Mouse (Mus musculus): ENCODE data around the gene Chst1.

Gene Chst1

DNA sequence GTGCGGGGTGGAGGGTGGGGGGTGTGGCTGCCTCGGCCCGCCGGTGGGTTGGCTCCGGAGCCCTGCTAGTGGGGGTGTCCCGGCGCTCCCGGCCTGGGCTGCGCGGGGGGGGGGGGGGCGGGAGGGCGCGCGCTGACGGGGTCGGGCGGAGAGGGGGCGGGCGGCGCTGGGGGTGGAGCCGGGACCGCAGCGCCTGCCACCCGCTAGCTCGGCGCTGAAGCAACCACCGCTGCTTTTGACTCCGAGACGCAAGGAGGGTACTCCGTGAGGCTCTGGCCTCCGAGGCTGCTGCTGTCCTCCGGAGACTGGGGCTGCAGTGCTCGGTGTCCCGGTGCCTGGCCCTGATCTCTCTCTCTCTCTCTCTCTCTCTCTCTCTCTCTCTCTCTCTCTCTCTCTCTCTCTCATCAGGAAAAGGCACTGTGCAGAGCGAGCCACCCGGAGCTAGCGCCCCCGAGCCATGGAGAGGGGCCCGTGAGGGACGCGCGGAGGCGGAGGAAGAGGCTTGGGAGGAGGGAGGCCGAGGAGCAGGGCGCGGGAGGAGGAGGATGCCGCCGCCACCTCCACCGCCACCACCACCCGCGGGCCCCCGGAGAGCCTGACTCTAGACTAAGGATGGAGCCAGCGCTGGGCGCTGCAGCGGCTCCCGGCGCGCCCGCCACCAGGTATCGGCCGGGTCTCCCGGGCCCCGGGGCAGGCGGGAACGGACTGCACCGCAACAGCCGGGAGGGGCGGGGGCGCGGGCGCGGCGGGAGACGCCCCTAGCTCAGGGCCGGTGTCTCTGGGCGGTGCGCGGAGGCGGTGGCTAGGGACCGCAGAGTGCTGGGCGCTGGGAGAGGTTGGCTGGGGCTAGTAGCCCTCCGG is at the start of gene Chst1:
TSS of gene Chst1 (plus strand) at position 221 of the 861 bp plus-strand sequence.
- DNase-seq = no peak

DNA sequence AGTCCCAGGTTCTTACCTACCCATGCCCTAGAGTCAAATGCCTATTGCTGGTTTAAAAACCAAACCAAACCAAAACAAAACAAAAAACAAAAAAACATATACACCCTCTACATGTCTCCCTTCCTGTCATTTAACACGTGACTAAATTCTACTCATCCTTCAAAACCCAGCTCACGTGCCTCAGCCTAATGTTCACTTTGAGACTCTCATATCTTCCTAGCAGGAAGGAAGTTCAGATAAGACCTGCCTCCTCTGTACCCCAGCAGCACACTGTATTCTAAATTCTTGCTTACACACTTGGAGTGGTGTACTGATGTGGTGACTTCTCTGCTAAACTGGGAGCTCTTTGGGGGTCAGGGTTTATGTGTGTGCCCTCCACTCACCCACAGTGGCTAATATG is 49.5 kb upstream of the Chst1 start:
- no peak for DNase-seq

DNA sequence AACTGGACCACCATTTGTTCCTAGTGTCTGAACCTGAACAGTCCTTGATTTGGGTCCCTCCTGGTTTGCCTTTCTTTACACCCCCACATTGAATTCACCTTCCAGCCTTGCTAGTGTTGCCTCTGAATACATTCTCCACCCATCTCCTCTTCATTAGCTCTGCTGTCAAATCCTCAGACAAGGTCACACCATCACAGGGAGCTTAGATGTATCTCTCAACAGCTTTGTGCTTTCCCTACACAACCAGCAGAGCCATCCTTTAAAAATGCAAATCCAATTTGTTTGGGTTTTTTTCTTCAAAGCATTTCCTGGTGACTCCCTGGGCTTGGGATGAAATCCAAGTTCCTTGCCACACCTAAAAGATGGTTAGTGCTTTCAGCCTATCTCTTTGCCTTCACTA is 45.0 kb upstream of the Chst1 start:
- DNase-seq = no peak

DNA sequence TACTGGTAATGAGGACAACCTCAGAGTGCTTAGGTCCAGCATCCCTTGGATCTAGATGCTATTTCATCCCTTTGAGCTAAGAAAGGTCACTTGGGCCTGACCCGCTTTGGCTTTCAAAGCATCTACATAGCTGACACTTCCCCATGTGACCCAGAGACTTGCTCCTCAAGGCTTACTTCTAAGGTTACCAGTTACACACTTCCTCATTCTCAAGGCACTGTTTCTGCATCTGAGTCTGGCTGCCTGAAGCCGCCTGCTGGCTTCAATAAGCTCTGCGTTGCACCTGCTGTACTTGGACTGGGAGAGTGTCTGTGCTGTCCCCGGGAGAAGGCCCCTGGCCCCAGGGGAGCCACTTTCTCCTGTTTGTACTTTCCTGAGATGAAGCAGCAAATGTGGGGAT is 36.6 kb upstream of the Chst1 start:
- DNase-seq = no peak

DNA sequence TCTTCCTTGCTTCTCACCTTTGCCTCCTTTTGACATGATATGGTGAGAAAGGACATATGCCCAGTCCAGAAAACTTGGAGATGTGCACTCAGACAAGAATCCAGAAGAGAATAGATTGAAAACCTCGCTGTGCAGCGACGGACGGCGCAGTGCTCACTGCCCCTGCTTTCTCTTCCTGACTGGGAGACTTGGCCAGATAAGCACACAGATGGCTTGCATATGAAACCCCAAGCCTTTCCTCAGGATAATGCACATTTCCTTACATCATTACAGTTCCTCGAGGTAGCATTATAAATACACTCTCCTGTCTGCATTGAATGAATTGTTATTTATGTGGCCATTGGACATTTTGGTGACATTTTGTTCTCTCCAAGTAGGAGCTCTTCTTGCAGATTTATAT is 28.9 kb upstream of the Chst1 start:
- no peak for DNase-seq

DNA sequence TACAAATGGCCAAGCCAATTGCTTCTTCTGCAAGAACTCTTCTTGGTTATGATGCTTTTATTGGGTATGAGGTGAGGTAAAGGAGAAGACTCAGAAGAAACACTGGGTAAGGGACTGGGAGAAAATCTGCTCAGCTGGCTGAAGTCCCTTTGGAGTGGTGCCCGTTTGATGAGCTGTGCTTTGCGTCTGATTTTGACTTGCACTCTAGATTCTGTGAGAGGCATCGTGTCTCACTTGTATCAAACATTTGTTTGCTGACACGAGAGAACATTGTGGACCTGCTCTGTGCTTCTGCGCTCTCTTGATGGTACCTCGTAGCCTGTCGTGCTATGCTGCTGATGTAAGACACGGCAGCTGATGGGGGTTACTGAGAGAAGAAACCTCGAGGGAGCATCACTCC is 21.7 kb upstream of the Chst1 start:
- no peak for DNase-seq

DNA sequence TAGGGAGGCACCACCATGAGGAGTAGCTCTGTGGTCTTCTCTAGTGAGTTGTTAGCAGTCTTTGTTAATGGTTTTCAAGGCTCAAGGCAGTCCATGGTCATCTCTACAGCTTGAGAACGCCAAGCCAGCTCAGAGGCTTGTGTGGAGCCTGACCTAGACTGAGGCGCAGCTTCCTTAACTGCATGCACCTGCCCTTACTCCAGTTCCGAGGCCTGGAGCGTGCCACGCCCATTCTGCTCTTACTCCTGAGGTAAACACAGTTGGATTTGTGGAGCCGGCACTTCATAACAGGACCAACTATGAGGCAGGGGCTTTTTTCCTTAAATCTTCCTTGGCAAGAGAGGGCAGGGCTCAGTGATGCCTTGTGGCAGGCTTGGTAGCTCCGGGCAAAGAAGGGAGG is 18.2 kb upstream of the Chst1 start:
- DNase-seq = no peak

DNA sequence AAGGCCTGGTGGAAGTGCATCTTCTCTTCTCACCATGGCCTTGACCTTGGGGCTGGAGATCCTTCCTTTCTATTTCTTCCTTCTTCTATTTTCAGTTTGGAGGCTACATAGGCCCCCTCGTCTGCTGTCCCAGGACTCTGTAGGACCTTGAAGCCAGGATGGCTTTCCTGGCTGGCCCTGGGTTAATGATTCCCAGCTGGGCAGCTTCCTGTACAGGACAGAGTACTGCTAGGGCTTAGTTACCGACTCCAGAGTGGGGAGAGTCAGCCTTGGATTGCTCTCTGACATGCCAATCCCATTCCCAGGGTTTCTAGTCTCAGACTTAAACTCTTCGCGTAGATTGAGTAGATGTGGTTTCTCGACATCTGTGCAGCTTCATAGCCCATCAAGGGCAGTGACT is 16.9 kb upstream of the Chst1 start:
- no peak for DNase-seq

DNA sequence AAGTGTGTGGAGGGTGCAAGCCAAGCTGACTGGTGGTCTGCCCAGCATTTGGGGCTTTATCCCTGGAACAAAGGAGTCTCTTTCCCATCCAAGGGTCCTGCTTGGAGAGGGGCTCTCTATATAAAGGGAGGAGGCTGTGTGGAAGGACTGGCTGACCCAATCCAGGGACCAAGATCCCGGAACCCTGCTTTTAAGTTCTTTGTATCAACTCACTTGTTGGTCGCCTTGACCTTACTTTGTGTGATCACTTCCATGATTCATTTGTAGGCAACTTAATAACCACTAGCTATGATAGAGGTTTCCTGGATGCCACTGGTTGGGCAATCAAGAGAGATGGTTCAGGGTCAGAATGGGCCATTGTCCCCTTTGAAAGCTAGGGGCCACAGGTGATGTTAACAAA is 11.7 kb upstream of the Chst1 start:
- no peak for DNase-seq

DNA sequence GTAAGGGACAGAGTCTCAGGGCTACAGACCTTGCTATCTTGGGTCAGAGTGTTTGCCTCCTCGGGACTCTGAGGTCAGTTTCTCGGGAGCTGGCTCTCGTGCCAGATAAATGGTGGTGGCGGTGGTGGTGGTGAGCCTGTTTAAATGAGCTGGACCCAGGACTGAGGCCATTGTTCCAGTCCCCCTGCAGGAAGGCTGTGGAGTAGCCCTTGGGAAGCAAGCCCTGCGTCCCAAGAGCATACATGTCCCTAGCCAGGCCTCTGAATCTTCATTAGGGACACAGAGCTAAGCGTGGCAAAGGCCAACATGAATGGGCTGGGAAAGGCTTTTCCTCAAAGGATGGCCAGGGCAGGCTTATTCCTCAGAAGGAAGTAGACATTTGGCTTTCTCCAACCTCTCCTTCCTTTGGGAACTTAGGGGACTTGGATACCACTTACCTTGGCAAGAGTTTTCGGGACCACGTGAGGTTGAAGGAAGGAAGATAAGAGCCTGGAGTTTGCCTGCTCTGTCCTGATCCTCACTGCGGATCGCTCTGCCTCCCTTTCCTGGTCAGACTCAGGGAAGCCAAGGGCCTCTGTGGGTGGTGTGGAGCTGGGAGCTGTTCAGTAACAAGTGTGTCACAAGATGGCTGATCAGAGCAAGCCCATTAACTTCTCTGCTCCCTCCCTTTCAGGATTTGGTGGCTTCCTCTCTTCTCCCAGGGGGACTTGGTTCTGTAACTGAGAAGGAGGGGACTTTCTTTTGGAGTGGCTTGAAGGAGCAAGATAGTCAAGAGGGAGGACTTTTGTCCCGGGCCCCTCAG is 4.4 kb upstream of the Chst1 start:
- no peak for DNase-seq

DNA sequence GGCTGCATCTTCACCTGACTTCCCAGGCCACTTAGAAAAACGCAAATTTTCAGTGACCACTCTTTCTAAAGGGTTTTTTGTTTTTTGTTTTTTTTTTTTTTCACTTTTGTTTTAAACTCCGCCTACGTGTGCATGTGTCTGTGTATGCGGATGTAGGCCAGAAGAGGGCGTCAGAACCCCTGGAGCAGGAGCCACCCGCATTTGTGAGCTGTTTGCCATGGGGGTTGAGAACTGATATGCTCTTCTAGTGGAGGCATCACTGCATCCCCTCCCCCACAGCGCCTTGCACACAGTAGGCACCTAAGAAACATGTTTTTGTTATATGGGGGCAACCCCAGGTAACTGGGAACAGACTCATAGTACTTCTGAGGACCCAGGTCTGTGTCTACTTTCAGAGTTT is 2.2 kb upstream of the Chst1 start:
- DNase-seq = no peak

DNA sequence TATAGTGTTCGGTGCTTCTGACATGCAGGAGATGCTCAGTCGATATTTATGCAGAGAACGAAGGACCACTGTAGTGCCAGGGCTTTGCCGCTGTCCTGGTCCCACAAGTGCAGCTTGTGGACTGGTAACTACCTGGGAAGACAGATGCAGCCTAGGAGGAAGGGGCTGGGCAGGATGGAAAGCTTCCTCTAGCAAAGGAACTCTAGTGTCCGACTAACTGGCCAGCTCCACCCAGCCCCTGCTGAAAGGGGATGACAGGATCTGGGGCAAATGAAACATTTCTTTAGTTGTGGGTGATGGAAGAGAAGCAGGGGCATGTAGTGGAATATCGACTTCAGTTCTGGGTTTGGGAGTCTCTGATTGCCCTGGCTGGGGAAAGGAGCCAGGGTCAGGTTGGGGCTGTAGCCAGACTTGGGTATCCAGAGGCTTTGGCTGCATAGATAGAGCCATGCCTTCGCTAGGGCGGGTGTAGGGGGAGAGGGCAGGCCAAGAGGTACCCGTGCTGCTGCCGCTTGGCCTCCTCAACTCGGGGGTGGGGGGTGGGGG is 493 bp upstream of the Chst1 start:
- no peak for DNase-seq

DNA sequence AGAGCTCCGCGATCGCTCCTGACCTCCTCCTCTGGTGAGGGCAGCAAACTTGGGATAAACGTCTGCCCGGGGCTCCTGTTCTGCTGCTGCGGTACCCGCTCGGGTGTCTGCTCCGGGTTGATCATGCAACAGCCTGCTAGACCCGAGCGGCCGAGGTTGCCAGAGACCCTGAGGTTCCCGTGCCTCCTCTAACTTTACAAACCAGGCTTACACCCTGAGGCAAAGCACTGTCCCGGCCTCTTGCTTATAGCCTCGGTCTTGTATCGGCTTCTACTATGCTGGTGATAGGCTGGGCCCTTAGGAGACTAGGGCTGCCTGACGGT is 802 bp downstream of the Chst1 start:
- no peak for DNase-seq

DNA sequence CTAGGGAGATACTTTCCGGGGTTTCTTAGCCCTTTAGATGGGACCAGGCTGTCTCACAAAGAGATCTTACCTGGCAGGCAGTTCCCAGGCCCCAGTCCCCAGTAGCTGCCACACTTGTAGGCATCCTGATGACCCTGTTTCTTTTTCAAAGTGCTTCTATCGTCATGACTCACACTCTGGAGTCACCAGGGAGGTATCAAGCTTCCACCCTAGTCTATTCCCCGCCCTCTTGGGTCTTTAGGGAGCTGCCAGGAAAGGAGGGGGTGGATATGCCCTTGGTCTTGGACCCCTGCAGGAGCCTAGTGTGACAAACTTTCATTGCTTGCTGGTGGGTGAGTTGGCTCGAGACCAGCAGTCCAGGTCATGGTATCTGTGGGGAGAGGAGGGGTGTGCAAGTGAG is 1.7 kb downstream of the Chst1 start:
- DNase-seq = no peak

DNA sequence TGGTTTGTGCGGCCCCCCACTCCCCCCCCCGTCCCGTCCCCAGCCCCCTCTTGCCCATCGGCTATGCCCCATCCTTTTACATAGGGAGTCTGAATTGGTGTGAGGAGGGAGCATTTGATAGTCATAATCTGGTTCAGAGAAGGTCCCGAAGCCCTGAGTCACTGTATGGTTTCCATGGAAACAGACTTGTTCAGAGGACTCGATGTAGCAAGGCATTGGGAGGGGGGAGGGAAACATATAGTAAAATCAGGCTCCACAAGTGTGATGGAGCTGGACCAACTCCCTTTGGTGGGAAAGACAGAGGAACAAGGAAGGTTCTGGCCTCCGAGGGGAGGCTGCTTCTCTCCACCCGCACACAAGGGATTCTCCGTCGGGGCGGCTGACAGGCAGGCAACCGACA is 2.6 kb downstream of the Chst1 start:
- DNase-seq = no peak

DNA sequence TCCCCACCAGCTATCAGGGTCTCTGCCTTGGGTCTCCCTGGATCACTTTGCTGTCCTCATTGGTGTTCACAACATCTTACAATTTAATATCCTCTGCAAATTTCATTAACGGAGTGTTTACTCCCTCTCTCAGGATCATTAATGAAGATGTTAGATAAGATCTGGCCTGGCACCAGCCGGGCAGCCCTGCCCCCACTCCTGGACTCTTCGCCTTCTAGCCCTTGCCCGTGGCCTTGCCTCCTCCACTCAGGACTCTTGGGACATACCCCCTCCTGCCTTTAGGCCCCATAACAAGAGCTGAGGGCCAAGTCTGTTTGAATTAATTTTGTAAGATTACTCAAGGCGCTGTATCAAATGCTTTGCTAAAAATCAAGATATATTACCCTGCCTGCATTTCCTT is 4.1 kb downstream of the Chst1 start:
- no peak for DNase-seq

DNA sequence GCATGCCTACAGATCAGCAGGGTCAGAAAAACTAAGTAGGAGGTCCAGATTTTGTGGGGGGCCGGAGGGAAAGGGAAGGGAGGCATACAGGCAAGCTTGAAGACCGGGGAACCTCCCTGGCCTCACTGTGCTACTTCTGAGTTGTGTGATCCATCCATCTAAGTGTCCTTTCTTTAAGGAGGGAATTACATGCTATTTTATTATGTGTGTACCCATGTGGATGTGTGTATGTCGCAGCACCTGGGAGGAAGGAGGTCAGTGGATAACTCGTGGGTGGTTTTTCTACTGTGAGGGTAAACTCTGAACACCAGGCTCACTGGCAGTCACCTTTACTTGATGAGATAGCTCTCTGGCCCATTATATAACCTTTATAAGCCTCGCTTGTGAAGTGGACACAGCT is 5.1 kb downstream of the Chst1 start:
- no peak for DNase-seq

DNA sequence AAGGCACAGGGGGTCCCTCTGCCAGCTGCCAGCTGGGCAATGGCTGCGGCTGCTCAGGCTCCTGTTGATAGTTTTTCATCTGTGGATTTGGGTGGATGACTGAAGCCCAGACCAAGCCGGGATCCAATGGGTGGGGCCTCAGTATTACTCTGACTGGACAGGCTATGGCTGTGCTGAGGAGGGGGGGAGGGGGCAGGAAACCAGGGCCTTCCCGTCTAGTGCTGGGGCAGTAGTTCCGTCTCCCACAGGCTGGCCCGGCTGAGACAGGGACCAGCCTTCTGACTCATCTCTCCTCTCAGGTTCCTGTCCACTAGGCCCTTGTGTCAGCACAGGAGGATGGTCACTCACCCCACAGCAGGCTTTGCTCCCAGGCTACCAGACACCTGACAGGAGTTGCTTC is 6.5 kb downstream of the Chst1 start:
- no peak for DNase-seq

DNA sequence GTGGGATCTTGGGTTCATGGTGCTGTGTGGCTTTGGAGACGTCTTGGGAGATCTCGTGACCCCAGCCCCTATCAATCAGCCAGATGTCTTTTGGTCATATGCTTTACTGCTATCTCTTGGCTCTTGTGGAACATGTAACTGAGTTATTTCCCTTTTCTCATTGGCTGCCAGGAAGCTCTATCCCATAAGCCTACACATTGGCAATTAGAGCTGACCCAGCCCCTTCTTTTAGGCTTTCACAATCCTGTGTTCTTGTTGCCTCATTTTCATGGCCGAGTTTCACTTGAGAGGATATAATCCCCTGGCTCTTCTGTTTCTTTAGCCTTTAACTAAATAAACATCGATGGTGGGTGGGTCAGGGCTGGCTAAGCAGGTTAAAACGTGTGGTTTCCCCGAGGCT is 7.6 kb downstream of the Chst1 start:
- DNase-seq = no peak

DNA sequence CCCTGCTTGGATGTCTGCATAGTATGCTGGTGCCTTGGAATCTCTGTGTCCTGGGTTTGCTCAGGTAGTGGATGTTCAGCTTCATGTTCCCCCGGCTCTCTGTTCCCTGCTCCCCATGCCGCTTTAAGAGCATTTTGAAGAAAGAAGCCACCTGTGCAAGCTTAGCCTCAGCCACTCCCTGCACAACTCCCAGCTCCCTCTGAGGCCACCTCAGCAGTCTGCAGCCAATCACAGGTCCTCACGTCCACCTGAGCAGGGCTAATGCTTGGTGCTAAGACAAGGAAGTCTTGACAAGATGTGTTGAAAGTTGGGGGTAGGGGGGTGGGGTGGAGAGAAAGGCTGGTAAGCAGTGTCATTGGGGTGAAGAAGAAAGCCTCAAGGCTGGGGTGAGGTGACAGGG is 8.1 kb downstream of the Chst1 start:
- DNase-seq = no peak

DNA sequence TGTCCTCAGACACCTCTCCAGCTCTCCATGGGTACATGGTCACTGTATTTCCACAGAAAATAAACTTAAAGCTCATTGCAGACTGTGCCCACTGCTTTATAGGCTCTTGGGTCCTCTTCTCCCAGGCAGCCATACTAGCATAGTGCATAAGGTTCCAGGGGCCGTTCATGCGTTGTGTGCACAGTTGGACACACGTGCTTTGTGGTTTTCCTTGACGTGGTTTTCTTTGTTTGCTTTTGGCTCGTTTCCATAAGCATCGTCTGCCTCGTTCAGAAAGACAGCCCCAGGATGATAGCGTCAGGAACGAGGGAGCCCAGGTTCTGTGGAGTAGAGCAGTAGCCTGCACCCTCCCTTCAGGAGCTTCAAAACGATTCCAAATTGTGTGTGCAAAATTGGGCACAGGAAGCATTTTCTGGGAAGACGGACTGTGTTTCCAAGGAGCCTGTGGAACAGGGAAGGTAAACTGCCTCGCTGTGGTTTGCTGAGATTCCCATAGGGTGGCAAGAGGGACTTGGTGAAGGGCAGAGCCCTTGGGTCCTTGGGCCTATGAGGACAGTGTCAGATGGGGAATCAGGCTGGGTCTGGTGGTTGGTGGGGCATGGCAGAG is 8.6 kb downstream of the Chst1 start:
- no peak for DNase-seq

DNA sequence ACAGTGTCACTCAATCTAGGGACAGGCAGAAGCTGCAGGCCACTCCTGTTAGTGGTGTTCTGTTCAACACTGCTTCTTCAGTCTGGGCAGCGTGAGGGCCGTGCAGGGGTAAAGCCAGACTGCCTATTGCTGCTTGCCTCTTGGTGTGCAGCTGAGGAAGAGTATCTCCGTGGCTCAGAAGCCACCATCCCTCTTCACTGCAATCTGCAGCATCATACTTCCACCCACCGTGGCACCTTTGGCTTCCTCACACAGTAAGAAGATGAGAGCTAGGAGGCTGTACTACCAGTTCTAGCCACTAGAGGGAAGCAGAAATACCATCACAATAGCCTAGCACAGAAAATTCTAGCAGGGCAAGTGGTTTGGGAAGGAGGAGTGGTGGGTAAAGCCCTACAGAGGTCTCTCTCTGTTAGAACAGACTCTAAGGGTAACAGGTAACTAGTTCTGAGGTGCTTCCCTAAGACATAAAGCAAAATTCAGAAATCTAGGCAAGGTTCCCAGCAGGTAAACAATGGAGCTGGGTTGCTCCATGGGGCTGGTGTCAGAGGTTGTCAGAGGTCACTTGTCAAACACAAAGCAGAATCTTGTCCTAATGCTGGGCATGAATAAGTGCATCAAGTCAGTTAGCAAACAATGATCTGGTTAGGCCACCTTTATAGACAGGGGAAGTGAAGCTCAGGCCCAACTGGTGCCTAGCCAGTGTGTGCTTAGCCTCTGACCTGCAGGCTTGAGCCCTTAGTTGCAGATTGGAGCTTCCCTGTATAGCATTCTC is 9.5 kb downstream of the Chst1 start:
- no peak for DNase-seq

Measured in thymus, adult 18-20 months (tissue).